Mouse (Mus musculus) forebrain, embryonic 14.5 days (tissue): ENCODE data around the gene Olfr747. TPM values are rescaled to one million over a fixed set of nuclear protein-coding genes. Genes with fewer than 3 reads are reported as not detected.
"Not testable (repeated sequence)": the region's sequence is repeated elsewhere in the genome, so short reads cannot be mapped to it uniquely, and the experiment has no call there.

ENCODE experiments used
- ATAC-seq: fragments of 200-750 bp; cut with Nextera tagmentation; 2 replicates; pipeline ENCODE4 v1.8.0; 2017; ENCODE audit warnings: mild to moderate bottlenecking, moderate library complexity
- DNase-seq: peaks from one replicate; pipeline ENCODE4 v3.0.0-alpha.2; 2015; ENCODE audit warnings: low spot score
- H3K27ac ChIP-seq: fragments of 300-500 bp; sonication (generic); 2 replicates; pipeline ENCODE4 v1.5.1; 2014; ENCODE audit warnings: low read depth, mild to moderate bottlenecking, control low read depth, low read length, moderate library complexity
- H3K27me3 ChIP-seq: fragments of 300-500 bp; sonication (generic); replicated peaks from 2 replicates; pipeline ENCODE4 v1.6.1; 2014; ENCODE audit warnings: low read length, control low read depth, mixed read lengths; ENCODE audit not compliant: control insufficient read depth, insufficient read depth
- H3K36me3 ChIP-seq: fragments of 300-500 bp; sonication (generic); 2 replicates; pipeline ENCODE4 v1.6.1; 2014; ENCODE audit warnings: low read length, control low read depth; ENCODE audit not compliant: control insufficient read depth, insufficient read depth
- H3K4me1 ChIP-seq: fragments of 300-500 bp; sonication (generic); 2 replicates; pipeline ENCODE4 v1.6.1; 2014; ENCODE audit warnings: antibody characterized with exemption, low read length, control low read depth; ENCODE audit not compliant: control insufficient read depth, insufficient read depth
- H3K4me2 ChIP-seq: fragments of 300-500 bp; sonication (generic); 2 replicates; pipeline ENCODE4 v1.6.1; 2014; ENCODE audit warnings: mild to moderate bottlenecking, control low read depth, low read length
- H3K4me3 ChIP-seq: fragments of 300-500 bp; sonication (generic); 2 replicates; pipeline ENCODE4 v1.5.1; 2014; ENCODE audit warnings: low read depth, low read length, control low read depth
- H3K9ac ChIP-seq: fragments of 300-500 bp; sonication (generic); 2 replicates; pipeline ENCODE4 v1.6.1; 2014; ENCODE audit warnings: mild to moderate bottlenecking, low read length, control low read depth, moderate library complexity
- H3K9me3 ChIP-seq: fragments of 300-500 bp; sonication (generic); replicated peaks from 2 replicates; pipeline ENCODE4 v1.6.1; 2016; ENCODE audit warnings: low read length, control low read depth, mixed read lengths; ENCODE audit not compliant: control insufficient read depth
- WGBS: fragments of 180-500 bp; shearing (Covaris S2); extraction: QIAGEN DNeasy Blood & Tissue Kit; methylation state at CpG from one replicate; pipeline ENCODE4 v1.1.7; 2014; 5-methylcytosine and 5-hydroxymethylcytosine counted together
- polyA plus RNA-seq: library from polyadenylated mRNA; unstranded; fragments of >200 nt; fragmentation: Nextera tagmentation; extraction: Ambion mirVana; gene quantifications from 2 replicates; pipeline ENCODE4 v1.2.1, GENCODE M21; 2014

Gene Olfr747
- polyA plus RNA-seq: not detected in 2 replicates

GRCm38 (mm10) chr14:50693106-50693505, at the start of gene Olfr747:
TSS of gene Olfr747 (minus strand) at chr14:50693206.
- no peaks in the 10 kb centered on the region for H3K36me3 ChIP-seq
- 93% methylated on average over 3 of the region's 3 CpGs for WGBS
- H3K9me3 ChIP-seq: no peaks in the 10 kb centered on the region
- H3K27me3 ChIP-seq: no peaks in the 10 kb centered on the region
- H3K27ac ChIP-seq: no peak within 1 kb of the TSS
- no peak within 1 kb of the TSS for H3K4me2 ChIP-seq
- DNase-seq: no peak
- no peak for ATAC-seq
- H3K4me1 ChIP-seq: no peaks in the 10 kb centered on the region
- H3K9ac ChIP-seq: no peak within 1 kb of the TSS
- H3K4me3 ChIP-seq: no peak within 1 kb of the TSS

DNA sequence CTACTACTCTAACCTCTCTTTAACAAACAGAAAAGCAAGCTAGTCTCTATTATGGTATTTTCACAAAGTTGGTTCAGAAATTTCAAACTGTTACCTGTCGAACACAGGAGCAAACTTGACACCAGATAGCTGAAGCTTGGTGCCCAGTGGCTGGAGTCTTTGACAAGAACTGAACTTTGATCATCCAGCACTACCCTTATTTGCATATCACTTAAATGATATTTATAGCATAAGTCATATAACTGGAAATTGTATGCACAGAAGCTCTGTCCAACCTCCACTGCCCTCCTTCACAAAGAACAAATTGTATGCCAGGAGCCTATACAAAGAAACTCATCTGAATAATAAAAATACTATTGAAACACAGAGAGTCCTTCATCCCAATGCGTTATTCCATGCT, 48.6 kb upstream of the Olfr747 start:
- no peak overlapping the region for H3K4me2 ChIP-seq
- ATAC-seq (no peak), DNase-seq (no peak)
- H3K27me3 ChIP-seq: no peaks in the 10 kb centered on the region
- H3K4me1 ChIP-seq: no peaks in the 10 kb centered on the region
- no peaks in the 10 kb centered on the region for H3K9me3 ChIP-seq
- 71% methylated on average over 2 of the region's 2 CpGs for WGBS
- no peaks in the 10 kb centered on the region for H3K36me3 ChIP-seq
- no peak overlapping the region for H3K4me3 ChIP-seq
- no peak overlapping the region for H3K27ac ChIP-seq
- no peak overlapping the region for H3K9ac ChIP-seq

- no peaks in the 10 kb centered on the region for H3K4me1 ChIP-seq
- no peaks in the 10 kb centered on the region for H3K36me3 ChIP-seq
- DNase-seq (no peak), ATAC-seq (no peak)
- H3K4me3 ChIP-seq: no peak overlapping the region
- H3K27me3 ChIP-seq: no peaks in the 10 kb centered on the region
- no peak overlapping the region for H3K9ac ChIP-seq
- no peaks in the 10 kb centered on the region for H3K9me3 ChIP-seq
- WGBS: 74% methylated on average over 2 of the region's 2 CpGs
- H3K4me2 ChIP-seq: no peak overlapping the region
- H3K27ac ChIP-seq: no peak overlapping the region
Observed at GRCm38 (mm10) chr14:50740334-50740733, 47.3 kb upstream of the Olfr747 start.

- not testable (repeated sequence) for H3K4me1 ChIP-seq, H3K27me3 ChIP-seq, H3K9ac ChIP-seq, H3K4me3 ChIP-seq, H3K9me3 ChIP-seq, ATAC-seq, H3K36me3 ChIP-seq, H3K27ac ChIP-seq, H3K4me2 ChIP-seq, DNase-seq
- WGBS: 81% methylated on average over 3 of the region's 4 CpGs
Observed at GRCm38 (mm10) chr14:50722371-50722770, 29.4 kb upstream of the Olfr747 start.

- not testable (repeated sequence) for H3K27ac ChIP-seq, H3K4me3 ChIP-seq, H3K9me3 ChIP-seq, H3K36me3 ChIP-seq, H3K9ac ChIP-seq, H3K4me1 ChIP-seq, H3K27me3 ChIP-seq, H3K4me2 ChIP-seq, DNase-seq, ATAC-seq
- WGBS: 95% methylated on average over 14 of the region's 15 CpGs
Observed at GRCm38 (mm10) chr14:50719875-50720274, 26.9 kb upstream of the Olfr747 start.

- 62% methylated on average over 1 of the region's 1 CpGs for WGBS
- Histone ChIP-seq H3K27me3 (no peaks in the 10 kb centered on the region), H3K36me3 (no peaks in the 10 kb centered on the region), H3K4me2 (no peak within 1 kb of the TSS), H3K9me3 (no peaks in the 10 kb centered on the region), H3K27ac (no peak within 1 kb of the TSS), H3K4me1 (no peaks in the 10 kb centered on the region), H3K4me3 (no peak within 1 kb of the TSS), H3K9ac (no peak within 1 kb of the TSS)
- DNase-seq (no peak), ATAC-seq (no peak)
Observed at GRCm38 (mm10) chr14:50707073-50707472, 14.1 kb upstream of the Olfr747 start, which contains the start of gene Olfr748. TSS of gene Olfr748 (plus strand) at chr14:50707373.

DNA sequence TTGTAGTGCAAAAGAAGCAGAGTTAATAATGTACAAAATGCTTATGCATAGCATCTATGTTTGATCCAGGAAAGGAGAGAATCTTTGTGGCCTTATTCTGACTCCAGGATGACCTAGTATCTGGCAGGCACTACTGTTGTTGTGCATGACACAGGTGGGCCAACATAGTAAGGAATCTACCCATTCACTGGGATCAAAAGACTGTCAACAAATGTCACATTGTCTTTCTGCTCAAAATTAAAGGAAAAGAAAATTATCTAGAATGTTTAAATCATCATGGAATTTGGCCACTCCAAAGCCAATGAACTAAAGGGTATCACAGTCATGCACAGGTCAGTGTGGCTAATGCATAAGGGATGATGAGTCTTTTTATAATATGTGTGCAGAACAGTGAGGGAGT, 46.2 kb downstream of the Olfr747 start, which contains the start of gene Olfr746:
Gene Olfr746, plus strand, starts transcription at position 301 of the 400 bp plus-strand sequence.
- ATAC-seq (no peak), DNase-seq (no peak)
- H3K4me3 ChIP-seq: no peak within 1 kb of the TSS
- no peaks in the 10 kb centered on the region for H3K36me3 ChIP-seq
- H3K27ac ChIP-seq: no peak within 1 kb of the TSS
- no peak within 1 kb of the TSS for H3K9ac ChIP-seq
- H3K9me3 ChIP-seq: no peaks in the 10 kb centered on the region
- H3K27me3 ChIP-seq: no peaks in the 10 kb centered on the region
- no peaks in the 10 kb centered on the region for H3K4me1 ChIP-seq
- H3K4me2 ChIP-seq: no peak within 1 kb of the TSS

- Histone ChIP-seq H3K4me2 (no peak within 1 kb of the TSS), H3K9me3 (no peaks in the 10 kb centered on the region), H3K36me3 (no peaks in the 10 kb centered on the region), H3K9ac (no peak within 1 kb of the TSS), H3K27ac (no peak within 1 kb of the TSS), H3K4me1 (no peaks in the 10 kb centered on the region), H3K4me3 (no peak within 1 kb of the TSS), H3K27me3 (no peaks in the 10 kb centered on the region)
- no peak for ATAC-seq
- no peak for DNase-seq
- WGBS: 82% methylated on average over 2 of the region's 2 CpGs
Observed at GRCm38 (mm10) chr14:50639088-50639487, 53.9 kb downstream of the Olfr747 start, which contains the start of gene Olfr745. TSS of gene Olfr745 (plus strand) at chr14:50639388.
